Mouse (Mus musculus) brain, embryonic 14.5 days (tissue): Measurements from ENCODE around the gene Degs2.

Source experiments
- CTCF ChIP-seq: fragments of 200-500 bp; IDR thresholded peaks from 2 replicates; pipeline ENCODE4 v1.5.1; 2012; ENCODE audit warnings: inconsistent platforms, mild to moderate bottlenecking, moderate library complexity, borderline replicate concordance; ENCODE audit not compliant: insufficient read depth, insufficient read length; ENCODE audit errors: extremely low read depth
- POLR2A ChIP-seq: fragments of 200-500 bp; IDR thresholded peaks from 2 replicates; pipeline ENCODE4 v1.6.1; 2012; ENCODE audit warnings: mild to moderate bottlenecking, inconsistent platforms, borderline replicate concordance; ENCODE audit not compliant: poor library complexity, insufficient read depth, insufficient read length, severe bottlenecking; ENCODE audit errors: extremely low read depth

DNA sequence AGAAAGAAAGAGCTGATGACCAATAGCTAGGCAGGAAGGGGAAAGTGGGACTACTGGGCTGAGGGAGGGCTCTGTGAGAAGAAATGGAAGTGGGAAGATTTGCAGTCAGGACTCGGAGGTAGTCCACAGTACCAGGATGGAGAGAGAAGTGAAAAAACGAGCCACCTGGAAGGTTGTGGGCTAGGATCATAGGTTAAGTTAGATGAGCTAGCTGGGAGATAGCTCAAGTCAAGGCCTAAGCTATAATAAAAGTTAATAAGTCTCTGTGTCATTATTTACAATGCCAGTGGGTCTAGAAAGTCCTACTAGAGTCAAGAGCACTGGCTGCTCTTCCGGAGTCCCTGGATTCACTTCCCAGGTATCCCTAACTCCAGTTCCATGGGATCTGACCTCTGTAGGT is 16.4 kb upstream of the Degs2 start:
- TF ChIP-seq CTCF, result no peak
- no peak for TF ChIP-seq POLR2A
